Mouse (Mus musculus) adrenal gland, adult 18-20 months (tissue): ENCODE measurements around the gene Ptprc. TPM values are rescaled to one million over a fixed set of nuclear protein-coding genes. Genes with fewer than 3 reads are reported as not detected.
A peak's percentile ranks its signal among the peaks of the same experiment; 100 is the strongest.

Experiments used
- DNase-seq, 2 experiments: peaks; one replicate each; pipeline ENCODE4 v3.0.0; 2021 to 2022; ENCODE audit warnings: low spot score in 2 of 2
- total RNA-seq, 2 experiments: library from RNA; stranded (reverse); gene quantifications; 1 replicate in 1 of 2; 2 replicates in 1 of 2; pipeline ENCODE4 v1.2.3; 2021

Gene Ptprc
- total RNA-seq, 2 experiments from 2014 or later: 7.2 to 11.9 TPM

GRCm38 (mm10) chr1:138044196-138044945, 131.1 kb downstream of the Ptprc start:
- DNase-seq: peak; percentile 65 to 66

DNA sequence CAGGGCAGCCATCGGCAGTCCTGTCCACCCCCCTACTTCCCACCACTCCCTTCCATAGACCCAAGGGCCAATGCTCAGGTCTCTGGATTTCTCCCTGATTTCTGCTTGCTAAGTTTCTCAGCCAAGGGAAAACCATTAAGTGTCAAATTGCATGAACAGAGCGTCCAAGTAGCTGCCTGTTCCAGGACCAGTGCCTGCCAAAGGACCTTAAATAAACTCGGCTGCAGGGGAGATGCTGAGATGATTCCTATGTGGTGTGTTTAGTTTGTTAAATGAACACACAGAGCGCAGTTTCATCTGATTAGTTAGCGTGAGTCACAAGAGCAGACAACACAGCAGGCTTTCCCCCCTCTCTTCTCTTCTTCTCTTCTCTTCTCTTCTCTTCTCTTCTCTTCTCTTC, 135.0 kb downstream of the Ptprc start:
- DNase-seq: no peak

DNA sequence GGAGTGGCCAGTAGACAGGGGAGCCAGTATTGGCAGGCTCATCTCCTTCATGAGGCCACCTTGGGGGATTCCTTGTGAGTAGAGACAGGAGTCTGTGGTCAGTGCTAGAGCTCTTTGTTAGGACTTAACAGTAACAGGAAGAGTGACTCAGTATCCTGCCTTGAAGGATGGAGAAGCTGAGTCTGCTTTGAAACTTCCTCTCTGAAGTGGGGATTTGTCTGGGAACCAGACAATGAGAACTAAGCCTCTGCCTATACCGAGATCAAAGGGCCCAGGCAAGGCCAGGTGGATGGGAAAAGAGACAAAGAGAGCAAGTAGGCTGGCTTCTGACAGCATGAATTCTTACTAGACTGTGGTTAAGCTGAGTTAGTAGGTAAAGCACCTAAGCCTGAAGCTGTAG, 136.3 kb downstream of the Ptprc start:
- DNase-seq: no peak

GRCm38 (mm10) chr1:138037484-138037883, 138.0 kb downstream of the Ptprc start:
- DNase-seq: no peak

GRCm38 (mm10) chr1:138029649-138030048, 145.9 kb downstream of the Ptprc start:
- no peak for DNase-seq

GRCm38 (mm10) chr1:138025298-138025697, 150.2 kb downstream of the Ptprc start:
- no peak for DNase-seq

- no peak for DNase-seq
Observed at GRCm38 (mm10) chr1:138023601-138024000, 151.9 kb downstream of the Ptprc start.

- DNase-seq: no peak
Observed at GRCm38 (mm10) chr1:138022918-138023295, 152.6 kb downstream of the Ptprc start.

DNA sequence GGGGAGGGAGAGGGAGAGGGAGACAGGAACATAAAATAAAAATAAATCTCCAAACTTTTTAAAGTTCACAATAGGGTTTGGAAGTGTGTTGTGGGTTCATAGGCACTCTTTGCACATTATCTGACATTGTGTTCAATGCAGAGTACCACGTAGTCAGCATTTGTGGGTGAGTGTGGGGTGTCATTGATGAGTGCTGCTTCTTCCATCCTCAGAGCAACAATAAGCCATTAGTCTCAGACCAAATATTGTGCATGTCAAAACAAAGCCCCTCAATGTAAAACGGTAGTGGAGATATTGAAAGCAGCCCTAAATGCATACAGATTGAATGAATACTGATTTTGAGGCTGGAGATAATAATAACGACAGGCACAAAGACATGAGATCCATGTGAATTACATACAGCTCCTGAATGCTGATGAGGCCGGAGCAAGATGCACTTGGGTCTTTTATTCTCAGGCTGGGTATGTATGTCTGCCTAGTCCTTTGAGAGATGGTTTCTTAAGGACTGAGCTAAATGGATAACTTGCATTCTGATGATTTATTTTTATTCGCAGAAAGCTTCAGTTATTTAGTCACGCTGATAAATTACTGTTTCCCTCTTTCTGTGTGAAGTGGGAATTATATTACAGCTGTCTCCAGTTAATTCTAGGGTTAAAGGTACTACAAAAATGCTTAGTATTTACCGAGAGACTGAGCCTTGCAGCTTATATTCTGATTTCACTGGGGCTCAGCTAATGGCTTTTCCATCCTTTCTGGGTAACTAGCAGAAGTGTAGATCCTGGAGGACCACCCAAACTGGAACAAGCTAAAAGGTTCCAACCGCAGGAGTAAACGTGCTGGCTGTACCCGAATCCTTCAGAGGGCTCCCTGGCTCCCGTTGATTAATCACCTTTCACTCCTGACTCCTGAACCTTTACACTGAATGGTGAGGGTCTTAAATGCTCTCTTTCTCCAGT, 153.3 kb downstream of the Ptprc start:
- no peak for DNase-seq

Other genes starting within 250 kb of the Ptprc start
- not detected for gene Atp6v1g3, start 98.0 kb upstream of the Ptprc start, total RNA-seq